Mouse (Mus musculus) cortical plate, adult 2 months (tissue): ENCODE measurements around the gene Ten1.

Experiments used
- CTCF ChIP-seq: fragments of 200-500 bp; IDR thresholded peaks from 2 replicates; pipeline ENCODE4 v1.5.1; 2011; ENCODE audit warnings: mild to moderate bottlenecking, control low read depth, low read length; ENCODE audit not compliant: insufficient read depth; ENCODE audit errors: extremely low read depth
- POLR2A ChIP-seq: fragments of 200-500 bp; IDR thresholded peaks from 2 replicates; pipeline ENCODE4 v1.6.1; 2011; ENCODE audit warnings: mild to moderate bottlenecking, low read length, control low read depth; ENCODE audit not compliant: insufficient read depth; ENCODE audit errors: extremely low read depth

- TF ChIP-seq CTCF (no peak), POLR2A (no peak)
Observed at GRCm38 (mm10) chr11:116203150-116203549, 4.5 kb downstream of the Ten1 start.
